Mouse (Mus musculus) spleen, adult 2 months (tissue): ENCODE data around the gene Gm11985.

ENCODE experiments used
- CTCF ChIP-seq: fragments of 200-500 bp; IDR thresholded peaks from 2 replicates; pipeline ENCODE4 v1.5.1; 2011; ENCODE audit warnings: mild to moderate bottlenecking, inconsistent platforms; ENCODE audit not compliant: insufficient read depth, insufficient read length, insufficient replicate concordance; ENCODE audit errors: extremely low read depth
- POLR2A ChIP-seq: fragments of 200-500 bp; IDR thresholded peaks from 2 replicates; pipeline ENCODE4 v1.6.1; 2011; ENCODE audit warnings: low read depth, low read length, inconsistent platforms

- no peak for TF ChIP-seq CTCF
- no peak for TF ChIP-seq POLR2A
These were observed 43.1 kb downstream of the Gm11985 start for GRCm38 (mm10) chr11:7145221-7145620.
